Mouse (Mus musculus) limb, embryonic 10.5 days (tissue): ENCODE data around the gene Mtr. TPM values are rescaled to one million over a fixed set of nuclear protein-coding genes. Genes with fewer than 3 reads are reported as not detected.
A peak's percentile ranks its signal among the peaks of the same experiment; 100 is the strongest.

Experiments used
- DNase-seq: peaks from one replicate; pipeline ENCODE4 v3.0.0-alpha.2; 2017; ENCODE audit warnings: low spot score
- H3K27ac ChIP-seq: fragments of 300-500 bp; sonication (generic); 2 replicates; pipeline ENCODE4 v1.5.1; 2016; ENCODE audit warnings: mild to moderate bottlenecking
- H3K27me3 ChIP-seq: fragments of 300-500 bp; sonication (generic); 2 replicates; pipeline ENCODE4 v1.6.1; 2016; ENCODE audit warnings: low read depth, mild to moderate bottlenecking; ENCODE audit not compliant: poor library complexity, severe bottlenecking
- H3K36me3 ChIP-seq: fragments of 300-500 bp; sonication (generic); 2 replicates; pipeline ENCODE4 v1.6.1; 2016; ENCODE audit warnings: mild to moderate bottlenecking, moderate library complexity
- H3K4me1 ChIP-seq: fragments of 300-500 bp; sonication (generic); 2 replicates; pipeline ENCODE4 v1.6.1; 2016
- H3K4me3 ChIP-seq: fragments of 300-500 bp; sonication (generic); 2 replicates; pipeline ENCODE4 v1.5.1; 2016; ENCODE audit warnings: mild to moderate bottlenecking, moderate library complexity
- H3K9me3 ChIP-seq: fragments of 300-500 bp; sonication (generic); replicated peaks from 2 replicates; pipeline ENCODE4 v1.6.1; 2016; ENCODE audit warnings: mild to moderate bottlenecking
- WGBS: fragments of 180-500 bp; shearing (Covaris S2); methylation state at CpG from one replicate; pipeline ENCODE4 v1.1.7; 2016; 5-methylcytosine and 5-hydroxymethylcytosine counted together
- polyA plus RNA-seq: library from polyadenylated mRNA; unstranded; fragments of >200 nt; fragmentation: Nextera tagmentation; extraction: Ambion mirVana; gene quantifications from 2 replicates; pipeline ENCODE4 v1.2.1, GENCODE M21; 2016

The Mtr gene
- polyA plus RNA-seq, 1 experiment from 2014 or later: 26.7 TPM

GRCm38 (mm10) chr13:12267971-12268370 lies 10.1 kb upstream of the Mtr start:
- 92% methylated on average over 3 of the region's 3 CpGs for WGBS
- no peaks in the 10 kb centered on the region for H3K36me3 ChIP-seq
- DNase-seq: no peak

GRCm38 (mm10) chr13:12267097-12267496 lies 9.2 kb upstream of the Mtr start:
- 36% methylated on average over 3 of the region's 3 CpGs for WGBS
- no peak overlapping the region for H3K4me3 ChIP-seq
- H3K27ac ChIP-seq: no peak overlapping the region
- H3K4me1 ChIP-seq: peaks cover 11% of the 10 kb centered on the region
- H3K36me3 ChIP-seq: no peaks in the 10 kb centered on the region
- H3K9me3 ChIP-seq: no peaks in the 10 kb centered on the region
- no peaks in the 10 kb centered on the region for H3K27me3 ChIP-seq
- DNase-seq: no peak

More at GRCm38 (mm10) chr13:12267971-12268370, 10.1 kb upstream of the Mtr start:
- no peak overlapping the region for H3K27ac ChIP-seq
- H3K4me1 ChIP-seq: peaks cover 11% of the 10 kb centered on the region
- no peaks in the 10 kb centered on the region for H3K9me3 ChIP-seq
- H3K4me3 ChIP-seq: no peak overlapping the region
- H3K27me3 ChIP-seq: no peaks in the 10 kb centered on the region

DNA sequence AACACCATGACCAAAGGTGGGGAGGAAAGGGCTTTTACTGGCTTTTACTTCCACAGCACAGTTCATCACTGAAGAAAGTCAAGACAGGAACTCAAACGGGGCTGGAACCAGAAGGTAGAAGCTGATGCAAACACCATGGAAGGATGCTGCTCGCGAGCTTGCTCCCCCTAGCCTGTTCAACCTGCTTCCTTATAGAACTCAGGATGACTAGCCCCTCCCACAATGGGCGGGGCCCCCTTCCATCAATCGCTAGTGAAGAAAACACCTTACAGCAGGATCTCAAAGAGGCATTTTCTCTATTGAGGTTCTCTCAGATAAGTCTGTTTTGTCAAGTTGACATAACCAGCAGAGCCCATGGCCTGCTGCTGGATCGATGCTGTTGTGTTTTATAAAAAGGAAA lies 6.1 kb upstream of the Mtr start:
- WGBS: 81% methylated on average over 6 of the region's 6 CpGs
- Histone ChIP-seq H3K4me3 (no peak overlapping the region), H3K27me3 (no peaks in the 10 kb centered on the region), H3K36me3 (no peaks in the 10 kb centered on the region), H3K9me3 (no peaks in the 10 kb centered on the region), H3K4me1 (peaks cover 11% of the 10 kb centered on the region), H3K27ac (no peak overlapping the region)
- DNase-seq: no peak

GRCm38 (mm10) chr13:12261505-12261904 lies 3.6 kb upstream of the Mtr start:
- Histone ChIP-seq H3K4me1 (peaks cover 9% of the 10 kb centered on the region), H3K27me3 (no peaks in the 10 kb centered on the region), H3K4me3 (no peak overlapping the region), H3K9me3 (no peaks in the 10 kb centered on the region), H3K36me3 (no peaks in the 10 kb centered on the region), H3K27ac (no peak overlapping the region)
- DNase-seq: no peak

GRCm38 (mm10) chr13:12256871-12257390 lies 982 bp downstream of the Mtr start:
- Histone ChIP-seq H3K9me3 (no peaks in the 10 kb centered on the region), H3K36me3 (peaks cover 13% of the 10 kb centered on the region), H3K27ac (peak overlapping the region; percentile 92), H3K4me1 (peaks cover 14% of the 10 kb centered on the region), H3K4me3 (peak overlapping the region; percentile 82), H3K27me3 (no peaks in the 10 kb centered on the region)
- 20% methylated on average over 10 of the region's 10 CpGs for WGBS
- DNase-seq: no peak

DNA sequence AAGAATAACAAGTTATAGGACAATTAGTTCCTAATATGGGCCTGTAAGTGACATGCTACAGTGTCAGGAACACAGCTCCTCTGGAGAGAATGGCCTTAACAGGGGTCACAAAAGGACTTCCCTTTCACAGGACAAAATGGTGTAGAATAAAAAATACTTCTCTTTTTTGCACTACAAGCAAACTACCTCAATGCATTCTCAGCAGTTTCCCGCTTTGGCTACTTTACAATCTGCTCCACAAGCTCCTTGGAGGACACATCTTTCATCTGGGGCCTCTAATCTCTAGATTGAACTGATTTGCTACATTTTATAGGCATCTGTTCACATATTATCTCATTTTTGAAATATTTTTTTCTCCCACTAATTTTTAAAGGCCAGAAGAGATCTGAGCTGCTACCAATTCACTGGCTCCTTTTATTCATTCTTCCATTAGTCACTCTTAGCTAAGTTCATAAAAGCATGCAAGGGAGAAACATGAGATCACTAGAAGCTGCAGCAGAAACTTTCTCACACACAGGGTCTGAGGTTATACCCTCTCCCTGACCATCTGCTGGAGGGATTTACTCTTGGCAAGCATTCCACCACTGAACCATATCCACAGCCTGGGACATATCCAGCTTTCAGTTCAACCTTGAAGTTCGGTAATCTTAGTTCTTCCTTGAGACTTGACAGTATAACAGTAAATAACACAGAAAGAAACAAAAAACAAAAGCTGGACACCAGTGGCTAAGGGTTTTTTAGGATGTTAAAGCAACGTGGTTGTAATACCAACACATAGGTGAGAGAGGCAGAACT lies 1.8 kb downstream of the Mtr start:
- 81% methylated on average over 3 of the region's 3 CpGs for WGBS

DNA sequence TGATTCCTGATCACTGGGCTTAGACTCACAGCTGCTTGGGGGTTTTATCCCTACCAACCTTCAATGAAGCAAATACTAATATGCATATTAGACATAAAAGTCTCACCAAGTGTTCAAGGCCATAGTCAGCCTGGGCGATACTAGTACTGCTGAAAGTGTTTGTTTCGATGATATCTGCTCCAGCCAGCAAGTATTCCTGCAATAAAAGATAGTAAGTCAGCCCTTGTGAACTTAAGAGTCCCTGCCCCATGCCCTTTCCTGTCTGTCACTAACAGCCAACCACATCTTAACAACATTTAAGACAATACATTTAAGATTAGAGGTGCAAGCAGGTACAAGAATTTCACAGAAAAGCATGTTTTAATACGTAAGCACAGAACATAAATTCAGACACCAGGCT lies 7.4 kb downstream of the Mtr start:
- 95% methylated on average over 3 of the region's 3 CpGs for WGBS
- H3K27me3 ChIP-seq: no peaks in the 10 kb centered on the region
- DNase-seq: no peak
- no peak overlapping the region for H3K27ac ChIP-seq
- H3K4me3 ChIP-seq: no peak overlapping the region
- peaks cover 75% of the 10 kb centered on the region for H3K36me3 ChIP-seq
- H3K4me1 ChIP-seq: no peaks in the 10 kb centered on the region; the same call in 1 of the 2 replicates
- H3K9me3 ChIP-seq: no peaks in the 10 kb centered on the region

More for the DNA sequence above, 1.8 kb downstream of the Mtr start:
- Histone ChIP-seq H3K4me3 (peak overlapping the region; percentile 82), H3K27me3 (no peaks in the 10 kb centered on the region), H3K9me3 (no peaks in the 10 kb centered on the region), H3K36me3 (peaks cover 21% of the 10 kb centered on the region), H3K4me1 (peaks cover 14% of the 10 kb centered on the region), H3K27ac (no peak overlapping the region)
- no peak for DNase-seq

DNA sequence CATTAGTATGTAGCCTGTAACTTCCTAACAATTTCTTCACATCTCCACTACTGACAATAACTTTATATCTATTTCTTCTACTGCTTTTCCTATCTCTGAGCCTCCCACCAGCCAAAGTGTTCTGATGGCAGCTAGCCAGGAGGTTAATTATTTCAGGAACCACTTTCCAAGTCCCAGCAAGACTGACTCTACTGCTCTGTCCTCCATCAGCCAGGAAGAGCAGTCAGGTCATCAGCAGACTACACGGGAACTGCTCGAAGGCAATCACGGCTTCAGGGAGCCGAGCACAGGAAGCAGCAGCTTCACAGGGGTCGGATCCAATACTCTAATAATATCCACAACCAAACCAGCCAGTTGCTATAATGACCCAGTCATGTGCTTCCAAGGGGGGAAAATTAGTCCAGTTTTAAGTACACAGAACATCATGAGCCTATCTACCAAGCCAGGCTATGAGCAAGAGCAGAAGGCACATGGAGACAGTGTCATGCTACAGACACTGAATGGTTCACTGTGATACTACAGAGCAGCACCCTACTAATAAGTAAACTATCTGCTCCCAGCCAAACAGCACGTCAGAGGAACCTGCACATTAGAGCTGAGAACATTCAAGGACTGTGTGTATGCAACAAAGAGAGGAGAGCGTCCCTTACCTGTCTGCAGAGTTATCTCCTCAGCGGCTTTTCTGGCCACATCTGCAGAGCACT lies 8.6 kb downstream of the Mtr start:
- WGBS: 93% methylated on average over 8 of the region's 8 CpGs
- H3K27ac ChIP-seq: no peak overlapping the region
- H3K4me1 ChIP-seq: no peaks in the 10 kb centered on the region
- H3K4me3 ChIP-seq: no peak overlapping the region
- peaks cover 81% of the 10 kb centered on the region for H3K36me3 ChIP-seq
- no peak for DNase-seq
- no peaks in the 10 kb centered on the region for H3K9me3 ChIP-seq
- H3K27me3 ChIP-seq: no peaks in the 10 kb centered on the region

- Histone ChIP-seq H3K4me3 (no peak overlapping the region), H3K36me3 (peaks cover 95% of the 10 kb centered on the region), H3K27me3 (no peaks in the 10 kb centered on the region), H3K4me1 (no peaks in the 10 kb centered on the region), H3K9me3 (no peaks in the 10 kb centered on the region), H3K27ac (no peak overlapping the region)
- no peak for DNase-seq
- WGBS: 99% methylated on average over 2 of the region's 2 CpGs
These were observed 12.0 kb downstream of the Mtr start for GRCm38 (mm10) chr13:12245938-12246337.

DNA sequence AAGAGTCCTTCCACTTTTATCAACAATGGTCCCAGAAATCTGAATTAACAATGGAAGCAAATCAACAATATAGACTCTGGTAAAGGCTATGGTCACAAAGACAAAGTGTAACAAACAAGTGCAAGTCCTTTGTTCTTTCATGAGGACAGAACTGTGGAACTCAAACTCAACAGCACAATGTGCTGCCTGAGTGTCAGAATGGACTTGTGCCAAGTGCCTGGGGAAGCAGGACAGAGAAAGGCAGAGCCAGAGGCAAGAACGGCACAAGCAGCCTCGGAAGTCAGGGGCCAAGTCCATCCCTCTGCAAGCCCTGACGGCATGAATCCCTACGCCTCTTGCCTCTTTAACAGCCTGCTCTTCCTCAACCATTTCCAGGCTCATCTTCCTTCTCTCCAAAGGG lies 13.9 kb downstream of the Mtr start:
- DNase-seq: no peak
- no peaks in the 10 kb centered on the region for H3K27me3 ChIP-seq
- no peaks in the 10 kb centered on the region for H3K9me3 ChIP-seq
- H3K4me3 ChIP-seq: no peak overlapping the region
- no peak overlapping the region for H3K27ac ChIP-seq
- no peaks in the 10 kb centered on the region for H3K4me1 ChIP-seq
- H3K36me3 ChIP-seq: peaks cover 96% of the 10 kb centered on the region
- WGBS: 91% methylated on average over 4 of the region's 4 CpGs

GRCm38 (mm10) chr13:12232141-12232540 lies 25.8 kb downstream of the Mtr start:
- Histone ChIP-seq H3K4me1 (no peaks in the 10 kb centered on the region), H3K9me3 (no peaks in the 10 kb centered on the region), H3K27me3 (no peaks in the 10 kb centered on the region), H3K36me3 (peaks cover 96% of the 10 kb centered on the region), H3K27ac (no peak overlapping the region), H3K4me3 (no peak overlapping the region)
- WGBS: 88% methylated on average over 4 of the region's 4 CpGs
- DNase-seq: no peak

DNA sequence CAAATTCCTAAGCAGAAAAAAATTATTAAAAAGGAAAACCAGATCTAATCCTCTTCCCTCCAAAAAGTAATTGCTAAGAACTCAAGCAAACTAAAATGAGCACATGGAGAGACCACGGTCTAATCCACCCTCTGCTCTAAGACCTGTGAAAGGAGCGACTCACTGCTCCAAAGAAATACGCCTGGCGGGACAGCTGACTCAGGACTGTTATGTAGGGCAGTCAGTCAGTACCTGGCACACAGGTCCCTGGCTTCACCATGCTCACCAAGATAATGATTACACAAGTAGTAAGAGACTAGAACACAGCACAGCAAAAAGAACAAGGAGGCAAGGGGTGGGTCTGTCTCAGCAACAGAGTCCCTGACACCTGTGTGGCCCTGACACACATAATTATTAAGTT lies 29.7 kb downstream of the Mtr start:
- no peaks in the 10 kb centered on the region for H3K4me1 ChIP-seq
- no peak overlapping the region for H3K27ac ChIP-seq
- H3K9me3 ChIP-seq: no peaks in the 10 kb centered on the region
- 95% methylated on average over 4 of the region's 4 CpGs for WGBS
- no peaks in the 10 kb centered on the region for H3K27me3 ChIP-seq
- H3K36me3 ChIP-seq: peaks cover 99% of the 10 kb centered on the region
- H3K4me3 ChIP-seq: no peak overlapping the region
- no peak for DNase-seq

- Histone ChIP-seq H3K4me3 (no peak overlapping the region), H3K27me3 (no peaks in the 10 kb centered on the region), H3K27ac (no peak overlapping the region), H3K4me1 (no peaks in the 10 kb centered on the region), H3K36me3 (peaks cover 98% of the 10 kb centered on the region), H3K9me3 (no peaks in the 10 kb centered on the region)
- DNase-seq: no peak
- WGBS: 92% methylated on average over 5 of the region's 5 CpGs
These were observed 30.3 kb downstream of the Mtr start for GRCm38 (mm10) chr13:12227606-12228005.
